Mouse (Mus musculus): ENCODE data around the gene Nxt2.

DNA sequence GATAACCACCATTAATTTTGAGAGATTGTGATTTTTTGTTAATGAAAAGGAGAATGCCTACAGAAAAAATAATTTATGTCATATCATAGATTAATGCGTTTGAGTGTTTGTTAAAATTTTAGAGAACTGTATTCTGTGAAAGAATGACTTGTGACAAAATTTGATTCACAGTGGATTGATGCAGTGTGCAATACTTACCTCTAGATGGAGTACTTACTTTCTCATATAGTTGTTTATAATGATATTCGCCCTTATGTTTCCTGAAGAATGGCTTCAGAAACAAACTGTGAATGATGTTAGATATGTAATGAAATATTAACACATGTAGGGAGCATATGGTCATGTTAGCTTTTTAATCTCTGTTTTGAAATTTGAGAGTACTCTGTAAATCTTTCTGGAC lies 10.5 kb downstream of the Nxt2 start:
- TF ChIP-seq POLR2A (IDR thresholded peaks at IDR 0.05; ENCODE audit: extremely low read depth, insufficient read depth, low read length) (no peak), CTCF (IDR thresholded peaks at IDR 0.05; ENCODE audit: extremely low read depth, insufficient read depth, low read length) (no peak)

Data from cortical plate, adult 2 months (tissue).